Mouse (Mus musculus): Measurements from ENCODE around the gene Mbd3.
A peak's percentile ranks its signal among the peaks of the same experiment; 100 is the strongest.

- TF ChIP-seq TAL1 (conservative IDR thresholded peaks at IDR 0.05; ENCODE audit: low read depth, low read length) (no peak), GATA1 (IDR thresholded peaks at IDR 0.05; ENCODE audit: borderline replicate concordance, low read length) (no peak), CTCF (IDR thresholded peaks at IDR 0.05; ENCODE audit: low read depth, low read length) (peak; percentile 89), GATA2 (IDR thresholded peaks at IDR 0.05; ENCODE audit: borderline replicate concordance, low read depth, low read length) (no peak)
These were observed 51.0 kb downstream of the Mbd3 start, which contains the start of gene Adamtsl5 for GRCm38 (mm10) chr10:80348244-80348781.
